Mouse (Mus musculus) heart, postnatal 0 days (tissue): ENCODE measurements around the gene Il2rb.

Experiments
- CTCF ChIP-seq: IDR thresholded peaks from 2 replicates; pipeline ENCODE4 v1.5.1; 2016; ENCODE audit warnings: antibody characterized with exemption, control low read depth, low read depth
- EP300 ChIP-seq: IDR thresholded peaks from 2 replicates; pipeline ENCODE4 v1.6.1; 2016; ENCODE audit warnings: antibody characterized with exemption, low read depth

DNA sequence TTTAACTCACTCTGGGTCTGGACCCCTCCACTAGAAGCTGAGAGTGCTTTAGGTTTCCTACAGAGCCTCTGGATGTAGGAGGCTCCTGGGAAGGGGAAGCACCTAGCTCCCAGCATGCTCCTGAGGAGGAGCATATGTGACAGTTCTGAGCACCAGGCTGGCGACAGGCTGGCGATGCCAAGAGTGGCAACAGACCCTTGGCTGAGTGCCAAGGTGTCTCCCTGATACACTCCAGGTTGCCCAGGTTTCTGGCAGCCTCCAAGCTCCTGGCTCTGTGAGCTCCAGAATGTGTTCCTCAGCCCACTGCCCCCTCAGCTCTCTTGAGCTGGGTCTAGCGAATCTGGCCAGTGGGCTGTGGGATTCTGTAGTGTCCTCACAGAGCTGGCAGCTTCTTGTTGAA, 46.5 kb upstream of the Il2rb start:
- TF ChIP-seq EP300 (peak; percentile 80; the same call in 1 of the 2 replicates), CTCF (no peak)
